Mouse (Mus musculus): Measurements from ENCODE around the gene Map1b. TPM values are rescaled to one million over a fixed set of nuclear protein-coding genes. Genes with fewer than 3 reads are reported as not detected.

Gene Map1b
- polyA plus RNA-seq, 1 experiment = 4.5 TPM

GRCm38 (mm10) chr13:99461886-99462285 lies 54.5 kb downstream of the Map1b start:
- TF ChIP-seq POLR2A (IDR thresholded peaks at IDR 0.05; ENCODE audit: borderline replicate concordance, control insufficient read depth, low read depth, low read length) (no peak), CTCF (IDR thresholded peaks at IDR 0.05; ENCODE audit: control insufficient read depth, insufficient read depth, low read length) (no peak)
- no peaks in the 10 kb centered on the region for H3K4me1 ChIP-seq (ENCODE audit: control insufficient read depth, insufficient read depth, low read length)
- 79% methylated on average over 4 of the region's 4 CpGs for WGBS

DNA sequence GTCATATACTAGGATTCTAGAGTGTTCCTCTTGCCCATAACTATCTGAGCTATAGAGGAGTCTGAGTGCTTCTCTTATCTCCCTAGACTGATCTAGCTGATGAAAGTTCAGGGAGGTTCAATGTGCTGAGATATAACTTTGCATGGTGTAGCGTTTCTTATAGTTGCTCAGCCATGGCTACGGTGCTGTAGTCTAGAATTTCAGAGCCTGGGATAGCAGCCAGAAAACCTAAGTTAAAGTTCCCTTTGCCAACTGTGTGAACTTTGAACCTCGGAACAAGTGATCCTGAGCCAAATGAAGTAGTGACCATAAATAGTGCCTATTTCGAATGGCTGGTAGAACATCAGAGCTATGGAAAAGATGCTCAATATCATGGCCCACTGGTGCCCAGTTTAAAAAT lies 56.7 kb downstream of the Map1b start:
- TF ChIP-seq POLR2A (IDR thresholded peaks at IDR 0.05; ENCODE audit: borderline replicate concordance, control insufficient read depth, low read depth, low read length) (no peak), CTCF (IDR thresholded peaks at IDR 0.05; ENCODE audit: control insufficient read depth, insufficient read depth, low read length) (no peak)
- Histone ChIP-seq H3K4me1 (ENCODE audit: control insufficient read depth, insufficient read depth, low read length) (no peaks in the 10 kb centered on the region), H3K27ac (ENCODE audit: control insufficient read depth, insufficient read depth, low read depth, low read length, poor library complexity) (no peak overlapping the region), H3K4me3 (replicated peaks; ENCODE audit: control insufficient read depth, low read depth, low read length) (no peak overlapping the region)
- WGBS = 90% methylated on average over 4 of the region's 4 CpGs

More at GRCm38 (mm10) chr13:99461886-99462285, 54.5 kb downstream of the Map1b start:
- no peak overlapping the region for H3K4me3 ChIP-seq (replicated peaks; ENCODE audit: control insufficient read depth, low read depth, low read length)
- no peak overlapping the region for H3K27ac ChIP-seq (ENCODE audit: control insufficient read depth, insufficient read depth, low read depth, low read length, poor library complexity)

- Histone ChIP-seq H3K4me3 (replicated peaks; ENCODE audit: control insufficient read depth, low read depth, low read length) (no peak overlapping the region), H3K27ac (ENCODE audit: control insufficient read depth, insufficient read depth, low read depth, low read length, poor library complexity) (no peak overlapping the region), H3K4me1 (ENCODE audit: control insufficient read depth, insufficient read depth, low read length) (no peaks in the 10 kb centered on the region)
- TF ChIP-seq POLR2A (IDR thresholded peaks at IDR 0.05; ENCODE audit: borderline replicate concordance, control insufficient read depth, low read depth, low read length) = no peak
- no peak for TF ChIP-seq CTCF (IDR thresholded peaks at IDR 0.05; ENCODE audit: control insufficient read depth, insufficient read depth, low read length)
- WGBS = 68% methylated on average over 12 of the region's 12 CpGs
Observed at GRCm38 (mm10) chr13:99458658-99459386, 57.5 kb downstream of the Map1b start.

GRCm38 (mm10) chr13:99454977-99455376 lies 61.4 kb downstream of the Map1b start:
- 84% methylated on average over 7 of the region's 7 CpGs for WGBS
- H3K4me3 ChIP-seq (replicated peaks; ENCODE audit: control insufficient read depth, low read depth, low read length) = no peak overlapping the region

GRCm38 (mm10) chr13:99452444-99452843 lies 63.9 kb downstream of the Map1b start:
- Histone ChIP-seq H3K27ac (ENCODE audit: control insufficient read depth, insufficient read depth, low read depth, low read length, poor library complexity) (no peak overlapping the region), H3K4me3 (replicated peaks; ENCODE audit: control insufficient read depth, low read depth, low read length) (no peak overlapping the region), H3K4me1 (ENCODE audit: control insufficient read depth, insufficient read depth, low read length) (no peaks in the 10 kb centered on the region)
- WGBS = 87% methylated on average over 3 of the region's 3 CpGs
- no peak for TF ChIP-seq CTCF (IDR thresholded peaks at IDR 0.05; ENCODE audit: control insufficient read depth, insufficient read depth, low read length)
- no peak for TF ChIP-seq POLR2A (IDR thresholded peaks at IDR 0.05; ENCODE audit: borderline replicate concordance, control insufficient read depth, low read depth, low read length)

More at GRCm38 (mm10) chr13:99454977-99455376, 61.4 kb downstream of the Map1b start:
- H3K4me1 ChIP-seq (ENCODE audit: control insufficient read depth, insufficient read depth, low read length) = no peaks in the 10 kb centered on the region
- H3K27ac ChIP-seq (ENCODE audit: control insufficient read depth, insufficient read depth, low read depth, low read length, poor library complexity) = no peak overlapping the region
- TF ChIP-seq POLR2A (IDR thresholded peaks at IDR 0.05; ENCODE audit: borderline replicate concordance, control insufficient read depth, low read depth, low read length) = no peak
- no peak for TF ChIP-seq CTCF (IDR thresholded peaks at IDR 0.05; ENCODE audit: control insufficient read depth, insufficient read depth, low read length)

DNA sequence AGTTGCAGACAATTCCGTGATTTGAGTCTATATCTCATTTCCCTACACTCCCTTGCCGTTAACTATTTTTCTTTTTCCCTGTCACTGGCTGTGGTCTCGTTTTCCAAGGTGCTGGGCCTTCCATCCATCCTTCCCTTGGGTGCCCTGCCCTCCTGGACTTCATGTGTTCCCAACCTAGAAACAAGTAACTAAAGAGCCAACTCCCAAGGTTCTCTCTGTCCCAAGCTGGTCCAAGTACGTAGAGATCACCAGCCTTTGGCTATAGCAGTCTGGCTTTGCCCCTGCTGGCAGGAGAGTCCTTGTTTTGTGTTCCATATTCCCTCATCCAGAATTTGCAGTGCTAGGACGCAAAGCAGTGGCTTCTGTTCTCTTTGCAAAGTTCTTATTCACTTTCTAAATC lies 65.1 kb downstream of the Map1b start:
- H3K4me1 ChIP-seq (ENCODE audit: control insufficient read depth, insufficient read depth, low read length) = no peaks in the 10 kb centered on the region
- no peak overlapping the region for H3K27ac ChIP-seq (ENCODE audit: control insufficient read depth, insufficient read depth, low read depth, low read length, poor library complexity)
- no peak for TF ChIP-seq POLR2A (IDR thresholded peaks at IDR 0.05; ENCODE audit: borderline replicate concordance, control insufficient read depth, low read depth, low read length)
- TF ChIP-seq CTCF (IDR thresholded peaks at IDR 0.05; ENCODE audit: control insufficient read depth, insufficient read depth, low read length) = no peak
- 85% methylated on average over 5 of the region's 5 CpGs for WGBS
- H3K4me3 ChIP-seq (replicated peaks; ENCODE audit: control insufficient read depth, low read depth, low read length) = no peak overlapping the region

DNA sequence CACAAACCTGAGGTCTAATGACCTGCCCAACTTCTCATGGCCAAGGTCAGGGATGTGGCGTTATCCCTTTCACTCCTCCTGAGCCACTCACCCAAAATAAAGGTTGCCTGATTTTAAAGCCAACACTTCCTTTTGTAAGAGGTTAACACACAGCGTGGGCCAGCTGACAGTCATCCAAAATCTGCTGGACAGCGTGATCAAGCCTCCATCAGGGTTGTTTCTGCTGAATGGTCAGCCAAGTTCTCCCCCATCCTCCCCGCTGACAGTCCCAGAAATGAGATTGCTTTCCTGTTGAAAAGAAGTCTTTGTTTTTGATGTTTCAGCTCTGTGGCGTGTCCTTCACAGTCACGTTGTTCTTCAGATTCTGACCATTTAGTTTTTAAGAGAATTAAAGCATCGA lies 65.6 kb downstream of the Map1b start:
- no peaks in the 10 kb centered on the region for H3K4me1 ChIP-seq (ENCODE audit: control insufficient read depth, insufficient read depth, low read length)
- 84% methylated on average over 7 of the region's 7 CpGs for WGBS
- H3K27ac ChIP-seq (ENCODE audit: control insufficient read depth, insufficient read depth, low read depth, low read length, poor library complexity) = no peak overlapping the region
- no peak overlapping the region for H3K4me3 ChIP-seq (replicated peaks; ENCODE audit: control insufficient read depth, low read depth, low read length)
- TF ChIP-seq CTCF (IDR thresholded peaks at IDR 0.05; ENCODE audit: control insufficient read depth, insufficient read depth, low read length) (no peak), POLR2A (IDR thresholded peaks at IDR 0.05; ENCODE audit: borderline replicate concordance, control insufficient read depth, low read depth, low read length) (no peak)

DNA sequence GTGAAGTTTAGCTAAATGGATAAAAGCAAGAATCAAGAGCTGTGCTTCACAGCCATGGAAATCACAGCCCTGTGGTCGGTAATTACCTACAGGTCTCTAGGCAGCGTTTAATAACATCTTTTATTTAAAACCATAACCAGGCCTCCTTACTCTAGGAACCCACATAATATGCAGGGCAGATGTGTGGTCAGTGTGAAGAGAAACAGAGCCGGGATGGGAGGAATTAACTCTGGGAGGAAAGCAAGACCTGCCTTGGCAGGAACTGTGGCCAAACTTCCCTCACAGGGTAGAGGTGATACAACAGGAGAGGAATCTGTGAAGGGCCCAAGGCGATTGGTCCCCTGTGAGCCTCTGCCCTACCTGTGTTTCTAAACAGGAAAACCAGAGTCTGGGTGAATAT lies 66.8 kb downstream of the Map1b start:
- no peak overlapping the region for H3K27ac ChIP-seq (ENCODE audit: control insufficient read depth, insufficient read depth, low read depth, low read length, poor library complexity)
- H3K4me3 ChIP-seq (replicated peaks; ENCODE audit: control insufficient read depth, low read depth, low read length) = no peak overlapping the region
- TF ChIP-seq CTCF (IDR thresholded peaks at IDR 0.05; ENCODE audit: control insufficient read depth, insufficient read depth, low read length) (no peak), POLR2A (IDR thresholded peaks at IDR 0.05; ENCODE audit: borderline replicate concordance, control insufficient read depth, low read depth, low read length) (no peak)
- no peaks in the 10 kb centered on the region for H3K4me1 ChIP-seq (ENCODE audit: control insufficient read depth, insufficient read depth, low read length)
- 78% methylated on average over 4 of the region's 4 CpGs for WGBS
